Mouse (Mus musculus): ENCODE measurements around the gene Arf3. TPM values are rescaled to one million over a fixed set of nuclear protein-coding genes. Genes with fewer than 3 reads are reported as not detected.

Arf3 gene
- total and polyA plus RNA-seq, 2 experiments from 2014 or later: 93.8 to 144 TPM

GRCm38 (mm10) chr15:98792233-98793020, 29.4 kb upstream of the Arf3 start:
- no peaks in the 10 kb centered on the region; the same call in 1 of the 2 replicates for H3K4me1 ChIP-seq (ENCODE audit: insufficient read depth, low read length)
- H3K4me2 ChIP-seq (ENCODE audit: low read depth, low read length, poor library complexity, severe bottlenecking): peak overlapping the region; percentile 51
- DNase-seq (ENCODE audit: low spot score): peak; percentile 71
- H3K4me3 ChIP-seq (ENCODE audit: low read depth, low read length): peak overlapping the region; percentile 36
- peak; percentile 60; the same call in 1 of the 2 replicates for ATAC-seq (ENCODE audit: low FRiP score)
- no peaks in the 10 kb centered on the region for H3K9me3 ChIP-seq (ENCODE audit: low read length)
- no peak for TF ChIP-seq CTCF (IDR thresholded peaks at IDR 0.05)
- WGBS: 1% methylated on average over 69 of the region's 75 CpGs
- no peak overlapping the region for H3K27ac ChIP-seq (ENCODE audit: low read depth, low read length)
- H3K27me3 ChIP-seq (ENCODE audit: insufficient read depth, low read length): peaks cover 87% of the 10 kb centered on the region
- no peaks in the 10 kb centered on the region for H3K36me3 ChIP-seq (ENCODE audit: insufficient read depth, low read length)
- H3K9ac ChIP-seq (replicated peaks; ENCODE audit: low read length, poor library complexity, severe bottlenecking): 0 out of 2 replicates have a peak overlapping the region, but pooled peaks have one; percentile 13

GRCm38 (mm10) chr15:98791771-98792170, 28.8 kb upstream of the Arf3 start:
- ATAC-seq (ENCODE audit: low FRiP score) (no peak), DNase-seq (ENCODE audit: low spot score) (no peak)
- H3K27me3 ChIP-seq (ENCODE audit: insufficient read depth, low read length): peaks cover 86% of the 10 kb centered on the region
- no peak overlapping the region for H3K4me3 ChIP-seq (ENCODE audit: low read depth, low read length)
- TF ChIP-seq CTCF (IDR thresholded peaks at IDR 0.05): no peak
- 1% methylated on average over 23 of the region's 23 CpGs for WGBS
- H3K9ac ChIP-seq (replicated peaks; ENCODE audit: low read length, poor library complexity, severe bottlenecking): no peak overlapping the region
- H3K9me3 ChIP-seq (ENCODE audit: low read length): no peaks in the 10 kb centered on the region
- H3K36me3 ChIP-seq (ENCODE audit: insufficient read depth, low read length): no peaks in the 10 kb centered on the region
- H3K27ac ChIP-seq (ENCODE audit: low read depth, low read length): no peak overlapping the region
- H3K4me2 ChIP-seq (ENCODE audit: low read depth, low read length, poor library complexity, severe bottlenecking): no peak overlapping the region
- no peaks in the 10 kb centered on the region; the same call in 1 of the 2 replicates for H3K4me1 ChIP-seq (ENCODE audit: insufficient read depth, low read length)

GRCm38 (mm10) chr15:98791221-98791620, 28.2 kb upstream of the Arf3 start:
- under 1% methylated on average over 12 of the region's 12 CpGs for WGBS
- Histone ChIP-seq H3K9me3 (ENCODE audit: low read length) (no peaks in the 10 kb centered on the region), H3K4me3 (ENCODE audit: low read depth, low read length) (peak overlapping the region; percentile 19; the same call in 1 of the 2 replicates), H3K4me2 (ENCODE audit: low read depth, low read length, poor library complexity, severe bottlenecking) (peak overlapping the region; percentile 29), H3K36me3 (ENCODE audit: insufficient read depth, low read length) (no peaks in the 10 kb centered on the region), H3K9ac (replicated peaks; ENCODE audit: low read length, poor library complexity, severe bottlenecking) (no peak overlapping the region), H3K27ac (ENCODE audit: low read depth, low read length) (no peak overlapping the region), H3K4me1 (ENCODE audit: insufficient read depth, low read length) (no peaks in the 10 kb centered on the region; the same call in 1 of the 2 replicates), H3K27me3 (ENCODE audit: insufficient read depth, low read length) (peaks cover 81% of the 10 kb centered on the region)
- TF ChIP-seq CTCF (IDR thresholded peaks at IDR 0.05): no peak
- DNase-seq (ENCODE audit: low spot score) (no peak), ATAC-seq (ENCODE audit: low FRiP score) (no peak)

GRCm38 (mm10) chr15:98790761-98791160, 27.7 kb upstream of the Arf3 start:
- Histone ChIP-seq H3K9me3 (ENCODE audit: low read length) (no peaks in the 10 kb centered on the region), H3K4me2 (ENCODE audit: low read depth, low read length, poor library complexity, severe bottlenecking) (peak overlapping the region; percentile 29), H3K36me3 (ENCODE audit: insufficient read depth, low read length) (no peaks in the 10 kb centered on the region), H3K4me1 (ENCODE audit: insufficient read depth, low read length) (no peaks in the 10 kb centered on the region; the same call in 1 of the 2 replicates), H3K9ac (replicated peaks; ENCODE audit: low read length, poor library complexity, severe bottlenecking) (no peak overlapping the region), H3K27me3 (ENCODE audit: insufficient read depth, low read length) (peaks cover 77% of the 10 kb centered on the region), H3K27ac (ENCODE audit: low read depth, low read length) (no peak overlapping the region), H3K4me3 (ENCODE audit: low read depth, low read length) (peak overlapping the region; percentile 19; the same call in 1 of the 2 replicates)
- under 1% methylated on average over 23 of the region's 23 CpGs for WGBS
- no peak for TF ChIP-seq CTCF (IDR thresholded peaks at IDR 0.05)
- ATAC-seq (ENCODE audit: low FRiP score): no peak
- DNase-seq (ENCODE audit: low spot score): no peak

- H3K4me2 ChIP-seq (ENCODE audit: low read depth, low read length, poor library complexity, severe bottlenecking): no peak within 1 kb of the TSS
- H3K27me3 ChIP-seq (ENCODE audit: insufficient read depth, low read length): peaks cover 68% of the 10 kb centered on the region
- WGBS: under 1% methylated on average over 51 of the region's 51 CpGs
- H3K4me1 ChIP-seq (ENCODE audit: insufficient read depth, low read length): no peaks in the 10 kb centered on the region; the same call in 1 of the 2 replicates
- no peaks in the 10 kb centered on the region for H3K36me3 ChIP-seq (ENCODE audit: insufficient read depth, low read length)
- peak; percentile 63 for TF ChIP-seq CTCF (IDR thresholded peaks at IDR 0.05)
- H3K4me3 ChIP-seq (ENCODE audit: low read depth, low read length): peak within 1 kb of the TSS; percentile 19; the same call in 1 of the 2 replicates
- H3K9ac ChIP-seq (replicated peaks; ENCODE audit: low read length, poor library complexity, severe bottlenecking): no peak within 1 kb of the TSS
- H3K9me3 ChIP-seq (ENCODE audit: low read length): no peaks in the 10 kb centered on the region
- no peak for ATAC-seq (ENCODE audit: low FRiP score)
- no peak for DNase-seq (ENCODE audit: low spot score)
- H3K27ac ChIP-seq (ENCODE audit: low read depth, low read length): no peak within 1 kb of the TSS
Measured at GRCm38 (mm10) chr15:98789661-98790535, 26.9 kb upstream of the Arf3 start, which contains the start of gene Wnt1. Gene Wnt1 (plus strand): TSS chr15:98789857.

Measured in midbrain, postnatal 0 days (tissue).